Comparison of ENCODE assay signal across 7 mouse cellular contexts in the genomic region with DNA sequence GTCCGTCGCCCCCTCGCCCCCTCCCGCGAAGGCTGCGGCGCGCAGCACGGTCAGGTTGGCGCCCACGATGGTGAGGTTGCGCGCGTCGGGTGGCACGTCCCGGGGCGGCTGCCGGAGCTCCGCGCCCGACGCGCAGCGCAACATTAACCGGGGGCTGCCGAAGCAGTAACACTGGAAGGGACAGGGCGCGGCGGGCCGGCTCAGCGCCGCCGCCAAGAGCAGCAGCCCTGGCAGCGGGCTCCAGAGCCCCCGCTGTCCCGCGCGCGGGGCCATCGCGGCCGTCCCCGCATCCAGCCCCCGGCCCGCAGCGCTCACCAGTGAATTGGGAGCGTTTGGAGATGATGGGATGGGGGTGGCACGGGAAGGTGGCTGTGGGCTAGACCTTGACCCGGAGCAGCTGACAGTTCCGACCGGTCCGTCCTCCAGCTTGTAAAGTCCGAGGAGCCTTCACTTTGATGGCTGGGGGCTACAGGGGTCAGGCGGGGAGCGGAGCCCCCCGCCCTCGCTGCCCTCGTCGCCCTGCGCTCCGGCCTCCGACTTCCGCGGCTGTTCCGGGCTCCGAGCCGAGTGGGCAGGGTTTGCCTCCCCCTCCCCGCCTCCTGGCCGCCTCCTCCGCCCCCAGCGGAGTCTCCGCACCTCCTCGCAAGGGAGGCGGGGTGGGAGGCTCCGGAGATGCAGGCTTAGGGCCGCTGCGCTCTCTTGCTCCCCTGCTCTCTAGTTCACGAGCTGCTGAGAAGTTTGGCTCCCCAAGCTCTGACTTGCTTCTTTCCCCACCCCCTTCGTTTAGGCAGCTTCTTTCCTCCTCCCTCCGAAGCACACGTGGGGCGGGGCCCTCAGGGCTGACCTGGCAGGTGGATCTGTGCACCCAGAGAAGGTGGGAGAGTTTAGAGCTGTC. TPM values are rescaled to one million over a fixed set of nuclear protein-coding genes. Genes with fewer than 3 reads are reported as not detected.
A peak's percentile ranks its signal among the peaks of the same experiment; 100 is the strongest.
DNase-seq lines count a peak whose midpoint lies in the region; ATAC-seq and TF ChIP-seq lines count a peak whose summit lies in the region.

A gene (minus strand): TSS at position 728 of the 895 bp plus-strand sequence.

- peak within 1 kb of the TSS; percentile 83 for H3K4me2 ChIP-seq in forebrain, postnatal 0 days (ENCODE audit: low read depth)
- H3K4me2 ChIP-seq in hindbrain, embryonic 11.5 days (replicated peaks; ENCODE audit: low read depth, low read length): peak within 1 kb of the TSS; percentile 92
- peak within 1 kb of the TSS; percentile 98 for H3K4me2 ChIP-seq in limb, embryonic 13.5 days (replicated peaks)
- peak within 1 kb of the TSS; percentile 91 for H3K4me2 ChIP-seq in midbrain, embryonic 15.5 days

- no peaks in the 10 kb centered on the region for H3K4me1 ChIP-seq in forebrain, postnatal 0 days (ENCODE audit: insufficient read depth)
- peaks cover 8% of the 10 kb centered on the region for H3K4me1 ChIP-seq in hindbrain, embryonic 11.5 days (replicated peaks; ENCODE audit: control insufficient read depth, insufficient read depth, low read length)
- H3K4me1 ChIP-seq in limb, embryonic 13.5 days: peaks cover 22% of the 10 kb centered on the region
- H3K4me1 ChIP-seq in midbrain, embryonic 15.5 days: peaks cover 22% of the 10 kb centered on the region

- DNase-seq in MN1 (ENCODE audit: low spot score): peak; percentile 88
- peak; percentile 86 for DNase-seq in adrenal gland, postnatal 10 days
- DNase-seq in forebrain, postnatal 0 days: peak; percentile 19
- peak; percentile 50 for DNase-seq in hindbrain, embryonic 11.5 days (ENCODE audit: low spot score)
- DNase-seq in testis, postnatal 14 days (ENCODE audit: low spot score): peak; percentile 71

- H3K27ac ChIP-seq in forebrain, postnatal 0 days (ENCODE audit: low read depth, low read length): no peak within 1 kb of the TSS
- no peak within 1 kb of the TSS for H3K27ac ChIP-seq in hindbrain, embryonic 11.5 days (ENCODE audit: low read depth, low read length)
- H3K27ac ChIP-seq in limb, embryonic 13.5 days: no peak within 1 kb of the TSS
- H3K27ac ChIP-seq in midbrain, embryonic 15.5 days: no peak within 1 kb of the TSS; the same call in 1 of the 2 replicates

- peak within 1 kb of the TSS; percentile 62 for H3K9ac ChIP-seq in forebrain, postnatal 0 days
- peak within 1 kb of the TSS; percentile 52 for H3K9ac ChIP-seq in hindbrain, embryonic 11.5 days (ENCODE audit: low read depth, low read length)
- H3K9ac ChIP-seq in limb, embryonic 13.5 days: peak within 1 kb of the TSS; percentile 60
- H3K9ac ChIP-seq in midbrain, embryonic 15.5 days: peak within 1 kb of the TSS; percentile 56

- no peaks in the 10 kb centered on the region for H3K9me3 ChIP-seq in forebrain, postnatal 0 days (ENCODE audit: low read length)
- no peaks in the 10 kb centered on the region for H3K9me3 ChIP-seq in hindbrain, embryonic 11.5 days (ENCODE audit: control insufficient read depth, low read length)
- H3K9me3 ChIP-seq in limb, embryonic 13.5 days: no peaks in the 10 kb centered on the region
- no peaks in the 10 kb centered on the region for H3K9me3 ChIP-seq in midbrain, embryonic 15.5 days

- H3K4me3 ChIP-seq in forebrain, postnatal 0 days (ENCODE audit: low read depth, low read length): peak within 1 kb of the TSS; percentile 54
- H3K4me3 ChIP-seq in hindbrain, embryonic 11.5 days (ENCODE audit: low read depth, low read length): peak within 1 kb of the TSS; percentile 44
- peak within 1 kb of the TSS; percentile 55 for H3K4me3 ChIP-seq in limb, embryonic 13.5 days
- peak within 1 kb of the TSS; percentile 61 for H3K4me3 ChIP-seq in midbrain, embryonic 15.5 days

- H3K27me3 ChIP-seq in forebrain, postnatal 0 days (ENCODE audit: insufficient read depth, low read length): peaks cover 23% of the 10 kb centered on the region
- peaks cover 48% of the 10 kb centered on the region for H3K27me3 ChIP-seq in hindbrain, embryonic 11.5 days (ENCODE audit: control insufficient read depth, insufficient read depth, low read length)
- peaks cover 96% of the 10 kb centered on the region for H3K27me3 ChIP-seq in limb, embryonic 13.5 days
- peaks cover 45% of the 10 kb centered on the region for H3K27me3 ChIP-seq in midbrain, embryonic 15.5 days (replicated peaks)

- TF ChIP-seq CTCF in forebrain, postnatal 0 days (IDR thresholded peaks at IDR 0.05; ENCODE audit: low read depth): no peak

- 2% methylated on average over 61 of the region's 83 CpGs for WGBS in forebrain, postnatal 0 days
- under 1% methylated on average over 64 of the region's 83 CpGs for WGBS in hindbrain, embryonic 11.5 days
- under 1% methylated on average over 82 of the region's 83 CpGs for WGBS in limb, embryonic 13.5 days
- WGBS in midbrain, embryonic 15.5 days: under 1% methylated on average over 72 of the region's 83 CpGs

- H3K36me3 ChIP-seq in forebrain, postnatal 0 days (ENCODE audit: insufficient read depth): no peaks in the 10 kb centered on the region
- H3K36me3 ChIP-seq in hindbrain, embryonic 11.5 days (ENCODE audit: control insufficient read depth, insufficient read depth, low read length): no peaks in the 10 kb centered on the region
- no peaks in the 10 kb centered on the region for H3K36me3 ChIP-seq in limb, embryonic 13.5 days
- H3K36me3 ChIP-seq in midbrain, embryonic 15.5 days (replicated peaks): no peaks in the 10 kb centered on the region

- ATAC-seq in forebrain, postnatal 0 days: no peak
- peak; percentile 34; the same call in 1 of the 2 replicates for ATAC-seq in hindbrain, embryonic 11.5 days (ENCODE audit: low FRiP score)
- ATAC-seq in limb, embryonic 13.5 days (ENCODE audit: low FRiP score, low read depth): 0 out of 2 replicates have a peak, but pooled peaks have one; percentile 35
- ATAC-seq in midbrain, embryonic 15.5 days (replicated peaks): peak; percentile 27

RNA-seq across cellular contexts. Expression of the gene that starts here (rescaled TPM):
- total RNA-seq in adrenal gland, postnatal 10 days (2021): 10 to 100 TPM; 13.9 to 14.6 TPM
- 0.86 and 1.5 TPM in 2 replicates for total RNA-seq in forebrain, postnatal 0 days (2014; rRNA removed)
- 1.8 and 2.1 TPM in 2 replicates for polyA plus RNA-seq in forebrain, postnatal 0 days (2015; fragmentation: Nextera tagmentation; extraction: Ambion mirVana)
- polyA plus RNA-seq in hindbrain, embryonic 11.5 days (2014; fragmentation: Nextera tagmentation; extraction: Ambion mirVana): 0.63 and 0.73 TPM in 2 replicates
- 0.23 and 0.24 TPM in 2 replicates for polyA plus RNA-seq in limb, embryonic 13.5 days (2015; fragmentation: Nextera tagmentation; extraction: Ambion mirVana)
- 1.1 and 1.4 TPM in 2 replicates for polyA plus RNA-seq in midbrain, embryonic 15.5 days (2015; fragmentation: Nextera tagmentation; extraction: Ambion mirVana)

Comparison
In these comparisons a context has a peak if more than half of its experiments do, and no peak if none do; other contexts are left out.
1. Peak in DNase-seq, ATAC-seq, H3K4me3 ChIP-seq, H3K9ac ChIP-seq and H3K4me2 ChIP-seq in hindbrain, embryonic 11.5 days; RNA of the gene not detected or under 1 TPM.
2. Peak in ATAC-seq, H3K4me3 ChIP-seq, H3K9ac ChIP-seq and H3K4me2 ChIP-seq in limb, embryonic 13.5 days; RNA of the gene not detected or under 1 TPM.
3. DNase-seq: peak in every context shown above with its lines; median percentile 88 in MN1; 86 in adrenal gland, postnatal 10 days; 71 in testis, postnatal 14 days; 50 in hindbrain, embryonic 11.5 days; 19 in forebrain, postnatal 0 days.